In genomic region chr16:6212916-6213315, GRCm38 (mm10) we compare ENCODE assay signal across 14 mouse cellular contexts.
DNase-seq lines count a peak whose midpoint lies in the region; ATAC-seq and TF ChIP-seq lines count a peak whose summit lies in the region.
"Had no signal": no experiment of that assay in that cellular context is flagged by ENCODE, and none has a peak within 500 bp of the region (broad histone marks: within the 10 kb centered on the region; RNA-seq: fewer than 3 reads in every experiment).

No protein-coding gene starts in this region.

- H3K9ac ChIP-seq in hindbrain, embryonic 13.5 days = 0 out of 2 replicates have a peak overlapping the region, but pooled peaks have one; percentile 39
- no peak overlapping the region for H3K9ac ChIP-seq in midbrain, embryonic 15.5 days
- H3K9ac ChIP-seq: liver, embryonic 15.5 days; stomach, embryonic 15.5 days had no signal

- H3K27ac ChIP-seq in hindbrain, embryonic 13.5 days = peak overlapping the region; percentile 81
- H3K27ac ChIP-seq in midbrain, embryonic 15.5 days = 0 out of 2 replicates have a peak overlapping the region, but pooled peaks have one; percentile 6
- H3K27ac ChIP-seq in left cerebral cortex, adult 2 months = no peak overlapping the region
- H3K27ac ChIP-seq: liver, embryonic 15.5 days; stomach, embryonic 15.5 days had no signal

- no peak overlapping the region for H3K4me3 ChIP-seq in hindbrain, embryonic 13.5 days
- H3K4me3 ChIP-seq in midbrain, embryonic 15.5 days = no peak overlapping the region
- H3K4me3 ChIP-seq in left cerebral cortex, adult 2 months = no peak overlapping the region
- H3K4me3 ChIP-seq: liver, embryonic 15.5 days; stomach, embryonic 15.5 days had no signal

- H3K36me3 ChIP-seq in hindbrain, embryonic 13.5 days = no peaks in the 10 kb centered on the region
- no peaks in the 10 kb centered on the region for H3K36me3 ChIP-seq in midbrain, embryonic 15.5 days (replicated peaks)
- H3K36me3 ChIP-seq: liver, embryonic 15.5 days; stomach, embryonic 15.5 days had no signal

- H3K27me3 ChIP-seq in hindbrain, embryonic 13.5 days = no peaks in the 10 kb centered on the region
- H3K27me3 ChIP-seq in midbrain, embryonic 15.5 days (replicated peaks) = no peaks in the 10 kb centered on the region
- H3K27me3 ChIP-seq: liver, embryonic 15.5 days; stomach, embryonic 15.5 days had no signal

- peaks cover 16% of the 10 kb centered on the region for H3K4me1 ChIP-seq in hindbrain, embryonic 13.5 days (replicated peaks)
- peaks cover 6% of the 10 kb centered on the region for H3K4me1 ChIP-seq in midbrain, embryonic 15.5 days
- H3K4me1 ChIP-seq: liver, embryonic 15.5 days; stomach, embryonic 15.5 days had no signal

- 21% methylated on average over 3 of the region's 3 CpGs for WGBS in hindbrain, embryonic 13.5 days
- 21% methylated on average over 3 of the region's 3 CpGs for WGBS in midbrain, embryonic 15.5 days

- DNase-seq in R1 (ENCODE audit: low read depth, low spot score) = peak; percentile 40
- peak; percentile 31 for DNase-seq in embryo, embryonic 10 days (ENCODE audit: low spot score)
- DNase-seq in adrenal gland, postnatal 10 days = no peak
- DNase-seq in left cerebral cortex, adult 2 months (ENCODE audit: extremely low spot score in 1 of 2, low spot score in 2 of 2) = no peak
- DNase-seq in spleen, adult 12 weeks (ENCODE audit: low spot score) = no peak
- DNase-seq: heart, postnatal 36 days; kidney, adult 2 months; right cerebral cortex, postnatal 4 days had no signal

- no peak for ATAC-seq in hindbrain, embryonic 13.5 days (ENCODE audit: low FRiP score)
- no peak for ATAC-seq in midbrain, embryonic 15.5 days (replicated peaks)
- no peak for ATAC-seq in granulocyte monocyte progenitor cell, adult 5-6 weeks (replicated peaks; ENCODE audit: poor library complexity, severe bottlenecking)
- ATAC-seq: CD4-positive, CD25-positive, alpha-beta regulatory T cell, adult 4 months had no signal

- no peaks in the 10 kb centered on the region for H3K9me3 ChIP-seq in hindbrain, embryonic 13.5 days
- no peaks in the 10 kb centered on the region for H3K9me3 ChIP-seq in midbrain, embryonic 15.5 days
- H3K9me3 ChIP-seq: liver, embryonic 15.5 days; stomach, embryonic 15.5 days had no signal

- no peak; the same call in 1 of the 2 replicates for TF ChIP-seq CTCF in left cerebral cortex, adult 2 months (IDR thresholded peaks at IDR 0.05)

- intact Hi-C loops in left cerebral cortex, adult 2 months (cut with DNase I) = no loop called here

- H3K4me2 ChIP-seq in hindbrain, embryonic 13.5 days = no peak overlapping the region
- H3K4me2 ChIP-seq in midbrain, embryonic 15.5 days = no peak overlapping the region
- H3K4me2 ChIP-seq: liver, embryonic 15.5 days; stomach, embryonic 15.5 days had no signal

Comparison
In these comparisons a context has a peak if more than half of its experiments do, and no peak if none do; other contexts are left out.
1. DNase-seq: peak in R1 (single experiment) and embryo, embryonic 10 days (single experiment); none in adrenal gland, postnatal 10 days (single experiment), left cerebral cortex, adult 2 months (0 of 2) and spleen, adult 12 weeks (single experiment).